Mouse (Mus musculus) CD8-positive naive resting alpha-beta T cell, adult 2 months (primary cell): Measurements from ENCODE around the gene Rmdn3.

ENCODE experiments used
- DNase-seq, 2 experiments: peaks; one replicate each; pipeline ENCODE4 v3.0.0; 2022; ENCODE audit warnings: low read depth in 2 of 2, low spot score in 2 of 2

Rmdn3 gene

GRCm38 (mm10) chr2:119170282-119170681 lies 13.4 kb upstream of the Rmdn3 start:
- DNase-seq: no peak

DNA sequence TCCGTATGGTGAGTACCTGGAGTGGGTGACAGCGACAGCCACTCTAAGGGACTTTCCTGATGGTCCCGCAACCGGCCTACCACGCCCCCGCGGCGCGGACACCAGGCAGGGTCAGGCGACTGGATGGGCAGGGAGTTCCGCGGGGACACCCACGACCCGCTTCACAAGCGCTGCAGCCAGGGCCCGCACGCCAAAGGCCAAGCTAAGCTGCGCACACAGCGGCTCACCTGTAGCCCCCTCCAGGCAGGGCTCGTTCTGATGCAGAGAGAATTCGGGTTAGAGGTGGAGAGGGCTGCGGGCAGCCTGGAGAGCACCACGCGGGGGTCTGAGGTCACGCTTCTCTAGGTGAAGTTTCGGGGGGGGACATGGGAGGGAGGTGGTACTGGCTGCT lies 11.0 kb upstream of the Rmdn3 start:
- no peak for DNase-seq

- no peak for DNase-seq
Measured at GRCm38 (mm10) chr2:119166901-119167865, 10.3 kb upstream of the Rmdn3 start, which contains the start of gene Gchfr. TSS of gene Gchfr (plus strand) at chr2:119167773.

DNA sequence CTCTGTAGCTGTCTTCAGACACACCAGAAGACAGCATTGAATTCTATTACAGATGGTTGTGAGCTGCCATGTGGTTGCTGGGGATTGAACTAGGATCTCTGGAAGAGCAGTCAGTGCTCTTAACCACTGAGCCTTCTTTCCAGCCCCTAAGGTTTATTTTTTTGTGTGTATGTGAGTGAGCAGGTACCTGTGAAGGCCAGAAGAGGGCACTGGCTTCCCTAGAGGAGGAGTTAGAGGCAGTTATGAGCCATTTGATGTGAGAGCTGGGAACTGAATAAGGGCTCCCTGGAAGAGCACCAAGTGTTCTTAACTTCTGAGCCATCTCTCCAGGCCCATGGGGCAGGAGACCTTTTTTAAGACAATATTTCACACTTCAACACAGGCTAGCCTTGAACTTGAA lies 8.6 kb upstream of the Rmdn3 start:
- DNase-seq: no peak

DNA sequence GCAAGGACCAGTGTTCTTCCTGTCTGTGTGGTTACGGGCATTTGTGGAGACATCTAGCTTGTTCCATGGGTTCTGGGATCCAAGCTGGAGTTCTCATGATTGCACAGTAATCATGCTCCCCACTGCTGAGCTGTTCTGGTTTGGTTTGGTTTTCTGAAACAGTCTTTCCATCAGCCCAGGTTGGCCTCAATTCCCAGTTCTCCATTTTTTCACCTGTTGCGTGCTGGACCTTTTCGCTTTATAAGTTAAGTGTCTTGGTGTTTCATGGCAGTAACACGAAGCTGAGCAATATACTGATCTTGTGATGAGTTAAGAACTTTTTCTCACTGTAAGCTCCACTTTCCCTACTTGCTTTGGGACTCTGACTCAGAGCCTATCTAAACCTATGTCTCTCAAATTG lies 7.2 kb upstream of the Rmdn3 start:
- DNase-seq: no peak

DNA sequence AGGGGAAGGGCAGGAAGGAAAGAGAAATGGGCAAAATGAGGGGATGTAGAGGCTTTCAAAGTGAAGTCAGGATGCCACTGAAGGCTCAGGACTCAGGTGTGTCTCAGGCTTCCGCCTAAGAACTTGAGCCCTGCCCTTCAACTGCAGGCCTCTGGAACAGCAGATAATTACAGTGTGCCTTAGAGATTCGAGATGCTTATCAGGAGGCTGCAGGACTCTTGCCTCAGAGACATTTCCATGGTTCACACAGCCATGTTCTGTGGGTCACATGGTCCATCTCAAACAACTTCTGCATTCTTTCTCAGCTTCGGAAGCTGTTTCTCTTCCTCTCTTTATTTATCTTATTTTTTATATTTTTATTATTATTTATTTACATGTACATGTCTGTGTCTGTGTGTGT lies 6.3 kb upstream of the Rmdn3 start:
- no peak for DNase-seq

GRCm38 (mm10) chr2:119161247-119161646 lies 4.4 kb upstream of the Rmdn3 start:
- no peak for DNase-seq

DNA sequence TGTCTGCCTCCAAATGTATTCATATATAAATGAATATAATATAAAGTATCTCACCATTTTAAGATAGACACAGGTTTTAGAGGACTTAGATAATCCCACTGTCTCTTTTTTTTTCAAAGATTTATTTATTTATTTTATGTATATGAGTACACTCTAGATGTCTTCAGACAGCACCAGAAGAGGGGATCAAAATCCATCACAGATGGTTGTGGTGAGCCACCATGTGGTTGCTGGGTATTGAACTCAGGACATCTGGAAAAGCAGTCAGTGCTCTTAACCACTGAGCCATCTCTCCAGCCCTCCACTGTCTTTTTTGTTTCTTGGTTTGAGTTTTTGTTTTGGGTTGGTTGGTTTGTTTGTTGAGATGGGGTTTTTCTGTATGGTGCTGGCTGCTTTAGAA lies 1.0 kb upstream of the Rmdn3 start:
- no peak for DNase-seq

- no peak for DNase-seq
Measured at GRCm38 (mm10) chr2:119156081-119156680, 653 bp downstream of the Rmdn3 start.

DNA sequence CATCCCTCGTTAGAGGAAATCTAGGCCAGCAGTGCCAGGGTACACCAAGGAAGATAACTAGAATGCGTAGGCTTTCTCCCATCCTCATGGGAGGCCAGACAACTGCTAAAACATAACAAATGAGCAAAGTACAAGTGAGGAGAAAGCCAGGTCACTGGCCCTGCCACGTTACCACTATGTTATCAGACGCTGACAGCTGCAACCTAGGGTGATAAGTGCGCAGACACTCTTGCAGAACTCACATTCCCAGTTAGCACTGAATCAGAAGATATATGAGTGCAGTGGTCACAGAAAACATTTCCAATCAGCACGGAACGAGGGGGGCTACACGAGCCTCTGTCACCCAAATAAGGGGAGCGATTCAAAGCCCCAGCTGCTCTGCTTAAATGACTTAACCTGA lies 1.4 kb downstream of the Rmdn3 start:
- no peak for DNase-seq

- DNase-seq: no peak
Measured at GRCm38 (mm10) chr2:119154683-119155082, 2.2 kb downstream of the Rmdn3 start.

DNA sequence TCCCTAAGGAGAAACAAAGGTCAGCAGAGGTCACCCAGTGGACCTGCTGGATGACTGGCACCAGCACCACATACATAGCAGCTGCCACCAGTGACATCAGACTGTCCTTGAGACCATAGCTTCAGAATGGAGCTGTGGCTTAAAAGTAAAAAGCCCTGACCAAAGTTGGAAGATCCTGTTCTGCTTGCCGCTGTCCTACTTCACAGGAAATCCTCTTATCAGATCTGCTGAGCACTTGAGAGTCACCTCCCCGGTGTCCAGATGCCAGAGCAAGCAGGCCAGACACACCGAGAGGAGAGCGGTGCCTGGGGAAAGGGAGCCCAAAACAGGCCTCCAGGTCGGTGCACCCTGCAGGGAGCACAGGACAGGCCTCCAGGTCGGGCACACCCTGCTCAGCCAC lies 4.6 kb downstream of the Rmdn3 start:
- DNase-seq: no peak

GRCm38 (mm10) chr2:119147775-119148174 lies 9.1 kb downstream of the Rmdn3 start:
- no peak for DNase-seq

GRCm38 (mm10) chr2:119147160-119147678 lies 9.6 kb downstream of the Rmdn3 start:
- no peak for DNase-seq

DNA sequence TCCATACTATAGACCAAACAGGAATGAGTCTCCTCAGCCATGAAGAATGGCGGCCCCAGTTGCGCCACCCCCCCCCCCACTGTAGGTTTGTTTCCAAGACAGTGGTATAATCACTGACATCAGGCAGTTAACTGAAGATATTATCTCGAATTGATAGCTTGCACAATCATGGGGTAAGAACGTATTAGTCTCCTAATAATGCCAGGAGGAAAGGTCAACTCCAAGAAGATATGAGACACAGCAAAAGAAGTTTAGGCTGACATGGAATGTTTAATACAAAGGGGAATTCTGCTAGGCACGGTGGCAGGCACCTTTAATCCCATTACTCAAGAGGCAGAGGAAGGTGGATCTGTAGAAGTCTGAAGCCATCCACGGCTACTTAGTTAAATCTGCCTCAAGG lies 10.4 kb downstream of the Rmdn3 start:
- DNase-seq: no peak

GRCm38 (mm10) chr2:119145199-119145598 lies 11.6 kb downstream of the Rmdn3 start:
- DNase-seq: no peak

- DNase-seq: no peak
Measured at GRCm38 (mm10) chr2:119136346-119136898, 20.4 kb downstream of the Rmdn3 start.

- peak in 1 of 2 experiments; percentile 28 for DNase-seq
Measured at GRCm38 (mm10) chr2:119113121-119113925, 43.5 kb downstream of the Rmdn3 start.

GRCm38 (mm10) chr2:119112438-119113112 lies 44.3 kb downstream of the Rmdn3 start, which contains the start of gene Rad51:
TSS of gene Rad51 (plus strand) at chr2:119112793.
- peak; percentile 65 to 74 for DNase-seq

DNA sequence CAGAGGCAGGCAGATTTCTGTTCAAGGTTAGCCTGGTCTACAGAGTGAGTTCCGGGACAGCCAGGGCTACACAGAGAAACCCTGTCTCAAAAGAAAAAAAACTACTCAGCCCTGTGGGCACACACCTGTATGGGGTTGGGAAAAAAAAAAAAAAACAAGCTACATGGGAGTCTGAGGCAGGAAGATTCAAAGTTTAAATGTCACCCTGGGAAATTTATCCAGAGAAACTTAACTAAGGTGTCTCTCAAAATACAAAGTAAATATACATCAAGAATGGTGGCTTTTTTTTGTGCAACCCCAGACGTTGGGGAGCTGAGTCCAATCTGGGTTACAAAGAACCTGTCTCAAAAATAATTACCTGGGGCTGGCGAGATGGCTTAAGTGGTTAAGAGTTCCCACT lies 45.8 kb downstream of the Rmdn3 start:
- no peak for DNase-seq
